Mouse (Mus musculus) lung, embryonic 15.5 days (tissue): ENCODE measurements around the gene Skida1. TPM values are rescaled to one million over a fixed set of nuclear protein-coding genes. Genes with fewer than 3 reads are reported as not detected.
"Not testable (repeated sequence)": the region's sequence is repeated elsewhere in the genome, so short reads cannot be mapped to it uniquely, and the experiment has no call there.

Experiments used
- ATAC-seq: fragments of 200-750 bp; cut with Nextera tagmentation; 2 replicates; pipeline ENCODE4 v1.8.0; 2017; ENCODE audit warnings: moderate number of reproducible peaks, borderline replicate concordance; ENCODE audit not compliant: low FRiP score, low TSS enrichment; ENCODE audit errors: extremely low read depth
- H3K27ac ChIP-seq: fragments of 300-500 bp; sonication (generic); 2 replicates; pipeline ENCODE4 v1.5.1; 2015; ENCODE audit warnings: moderate library complexity, mild to moderate bottlenecking, inconsistent platforms
- H3K27me3 ChIP-seq: fragments of 300-500 bp; sonication (generic); 2 replicates; pipeline ENCODE4 v1.6.1; 2015; ENCODE audit warnings: inconsistent platforms
- H3K36me3 ChIP-seq: fragments of 300-500 bp; sonication (generic); 2 replicates; pipeline ENCODE4 v1.6.1; 2015; ENCODE audit warnings: inconsistent platforms
- H3K4me1 ChIP-seq: fragments of 300-500 bp; sonication (generic); 2 replicates; pipeline ENCODE4 v1.6.1; 2015; ENCODE audit warnings: inconsistent platforms
- H3K4me2 ChIP-seq: fragments of 300-500 bp; sonication (generic); 2 replicates; pipeline ENCODE4 v1.6.1; 2015; ENCODE audit warnings: inconsistent platforms, mild to moderate bottlenecking, moderate library complexity
- H3K4me3 ChIP-seq: fragments of 300-500 bp; sonication (generic); 2 replicates; pipeline ENCODE4 v1.5.1; 2015; ENCODE audit warnings: mild to moderate bottlenecking, inconsistent platforms
- H3K9ac ChIP-seq: fragments of 300-500 bp; sonication (generic); 2 replicates; pipeline ENCODE4 v1.6.1; 2015; ENCODE audit warnings: inconsistent platforms
- H3K9me3 ChIP-seq: fragments of 300-500 bp; sonication (generic); 2 replicates; pipeline ENCODE4 v1.6.1; 2016; ENCODE audit warnings: inconsistent platforms
- WGBS: fragments of 180-500 bp; shearing (Covaris S2); methylation state at CpG from one replicate; pipeline ENCODE4 v1.1.7; 2015; 5-methylcytosine and 5-hydroxymethylcytosine counted together
- polyA plus RNA-seq: library from polyadenylated mRNA; unstranded; fragments of >200 nt; fragmentation: Nextera tagmentation; extraction: Ambion mirVana; gene quantifications from 2 replicates; pipeline ENCODE4 v1.2.1, GENCODE M21; 2015

The Skida1 gene
- 7.2 and 8.4 TPM in 2 replicates for polyA plus RNA-seq

GRCm38 (mm10) chr2:18048453-18049075 lies at the start of gene Skida1:
Skida1 (minus strand) TSS chr2:18049051.
- H3K36me3 ChIP-seq: no peaks in the 10 kb centered on the region
- H3K9me3 ChIP-seq: no peaks in the 10 kb centered on the region
- peak within 1 kb of the TSS; percentile 97 for H3K27ac ChIP-seq
- peak within 1 kb of the TSS; percentile 98 for H3K9ac ChIP-seq
- ATAC-seq: peak; percentile 46; the same call in 1 of the 2 replicates
- 1% methylated on average over 17 of the region's 17 CpGs for WGBS
- H3K4me1 ChIP-seq: peaks cover 26% of the 10 kb centered on the region
- peak within 1 kb of the TSS; percentile 76 for H3K4me3 ChIP-seq
- H3K4me2 ChIP-seq: peak within 1 kb of the TSS; percentile 67
- no peaks in the 10 kb centered on the region for H3K27me3 ChIP-seq

GRCm38 (mm10) chr2:18095804-18096203 lies 47.0 kb upstream of the Skida1 start:
- 63% methylated on average over 2 of the region's 2 CpGs for WGBS
- H3K4me3 ChIP-seq: no peak overlapping the region
- no peak overlapping the region for H3K9ac ChIP-seq
- H3K36me3 ChIP-seq: peaks cover 26% of the 10 kb centered on the region
- no peaks in the 10 kb centered on the region for H3K9me3 ChIP-seq
- H3K4me1 ChIP-seq: no peaks in the 10 kb centered on the region
- H3K27ac ChIP-seq: no peak overlapping the region
- no peak for ATAC-seq
- no peak overlapping the region for H3K4me2 ChIP-seq
- no peaks in the 10 kb centered on the region for H3K27me3 ChIP-seq

- Histone ChIP-seq H3K27me3 (no peaks in the 10 kb centered on the region), H3K9ac (no peak overlapping the region), H3K4me1 (no peaks in the 10 kb centered on the region), H3K4me3 (no peak overlapping the region), H3K36me3 (peaks cover 28% of the 10 kb centered on the region), H3K27ac (no peak overlapping the region), H3K9me3 (no peaks in the 10 kb centered on the region), H3K4me2 (no peak overlapping the region)
- ATAC-seq: no peak
Measured at GRCm38 (mm10) chr2:18094319-18094718, 45.5 kb upstream of the Skida1 start.

- H3K27me3 ChIP-seq: no peaks in the 10 kb centered on the region
- H3K36me3 ChIP-seq: peaks cover 28% of the 10 kb centered on the region
- WGBS: 87% methylated on average over 1 of the region's 1 CpGs
- no peak overlapping the region for H3K4me3 ChIP-seq
- H3K4me1 ChIP-seq: no peaks in the 10 kb centered on the region
- no peaks in the 10 kb centered on the region for H3K9me3 ChIP-seq
- H3K27ac ChIP-seq: no peak overlapping the region
- H3K4me2 ChIP-seq: no peak overlapping the region
- ATAC-seq: no peak
- H3K9ac ChIP-seq: no peak overlapping the region
Measured at GRCm38 (mm10) chr2:18093858-18094257, 45.0 kb upstream of the Skida1 start.

- not testable (repeated sequence) for H3K27ac ChIP-seq, ATAC-seq, H3K4me2 ChIP-seq, H3K9me3 ChIP-seq, H3K4me3 ChIP-seq, H3K4me1 ChIP-seq, H3K27me3 ChIP-seq, H3K9ac ChIP-seq
- WGBS: 90% methylated on average over 3 of the region's 3 CpGs
- peaks cover 60% of the 10 kb centered on the region for H3K36me3 ChIP-seq
Measured at GRCm38 (mm10) chr2:18087695-18088094, 38.8 kb upstream of the Skida1 start.

GRCm38 (mm10) chr2:18080182-18080860 lies 31.5 kb upstream of the Skida1 start:
- Histone ChIP-seq H3K27ac (no peak overlapping the region), H3K36me3 (peaks cover 60% of the 10 kb centered on the region), H3K4me3 (no peak overlapping the region), H3K9ac (no peak overlapping the region), H3K27me3 (no peaks in the 10 kb centered on the region), H3K9me3 (no peaks in the 10 kb centered on the region), H3K4me2 (no peak overlapping the region), H3K4me1 (no peaks in the 10 kb centered on the region)
- no peak for ATAC-seq
- 88% methylated on average over 2 of the region's 2 CpGs for WGBS

GRCm38 (mm10) chr2:18071947-18072346 lies 23.1 kb upstream of the Skida1 start:
- 87% methylated on average over 2 of the region's 2 CpGs for WGBS
- Histone ChIP-seq H3K4me2 (no peak overlapping the region), H3K4me1 (no peaks in the 10 kb centered on the region), H3K27ac (no peak overlapping the region), H3K4me3 (no peak overlapping the region), H3K27me3 (no peaks in the 10 kb centered on the region), H3K36me3 (peaks cover 46% of the 10 kb centered on the region), H3K9ac (no peak overlapping the region), H3K9me3 (no peaks in the 10 kb centered on the region)
- ATAC-seq: no peak

GRCm38 (mm10) chr2:18068071-18068796 lies 19.4 kb upstream of the Skida1 start:
- Histone ChIP-seq H3K9me3 (no peaks in the 10 kb centered on the region), H3K4me3 (no peak overlapping the region), H3K4me1 (peaks cover 9% of the 10 kb centered on the region), H3K36me3 (peaks cover 22% of the 10 kb centered on the region), H3K27me3 (no peaks in the 10 kb centered on the region), H3K27ac (no peak overlapping the region), H3K4me2 (no peak overlapping the region), H3K9ac (no peak overlapping the region)
- WGBS: 90% methylated on average over 4 of the region's 4 CpGs
- ATAC-seq: no peak

GRCm38 (mm10) chr2:18066436-18066835 lies 17.6 kb upstream of the Skida1 start:
- H3K27ac ChIP-seq: no peak overlapping the region
- ATAC-seq: no peak
- peaks cover 9% of the 10 kb centered on the region for H3K4me1 ChIP-seq
- no peaks in the 10 kb centered on the region for H3K9me3 ChIP-seq
- peak overlapping the region; percentile 69 for H3K4me3 ChIP-seq
- peaks cover 11% of the 10 kb centered on the region for H3K36me3 ChIP-seq
- no peak overlapping the region for H3K9ac ChIP-seq
- peak overlapping the region; percentile 77 for H3K4me2 ChIP-seq
- no peaks in the 10 kb centered on the region for H3K27me3 ChIP-seq

- Histone ChIP-seq H3K27ac (peak overlapping the region; percentile 99), H3K4me2 (peak overlapping the region; percentile 77), H3K4me1 (peaks cover 9% of the 10 kb centered on the region), H3K27me3 (no peaks in the 10 kb centered on the region), H3K4me3 (peak overlapping the region; percentile 69), H3K36me3 (peaks cover 7% of the 10 kb centered on the region), H3K9me3 (no peaks in the 10 kb centered on the region), H3K9ac (peak overlapping the region; percentile 59)
- 5% methylated on average over 6 of the region's 6 CpGs for WGBS
- no peak for ATAC-seq
Measured at GRCm38 (mm10) chr2:18065708-18066030, 16.8 kb upstream of the Skida1 start.

GRCm38 (mm10) chr2:18064941-18065707 lies 16.3 kb upstream of the Skida1 start:
- peak overlapping the region; percentile 99 for H3K27ac ChIP-seq
- peak overlapping the region; percentile 92 for H3K9ac ChIP-seq
- H3K36me3 ChIP-seq: peaks cover 7% of the 10 kb centered on the region
- WGBS: under 1% methylated on average over 78 of the region's 85 CpGs
- H3K9me3 ChIP-seq: no peaks in the 10 kb centered on the region
- ATAC-seq: peak; percentile 78
- H3K27me3 ChIP-seq: no peaks in the 10 kb centered on the region
- peaks cover 9% of the 10 kb centered on the region for H3K4me1 ChIP-seq
- H3K4me3 ChIP-seq: peak overlapping the region; percentile 69
- peak overlapping the region; percentile 77 for H3K4me2 ChIP-seq
